13 mouse cellular contexts compared by ENCODE assay signal in genomic region chr2:24311302-24312001, GRCm38 (mm10). TPM values are rescaled to one million over a fixed set of nuclear protein-coding genes. Genes with fewer than 3 reads are reported as not detected.
DNase-seq lines count a peak whose midpoint lies in the region; ATAC-seq and TF ChIP-seq lines count a peak whose summit lies in the region.
"Had no signal": no experiment of that assay in that cellular context is flagged by ENCODE, and none has a peak within 500 bp of the region (broad histone marks: within the 10 kb centered on the region; RNA-seq: fewer than 3 reads in every experiment).

No protein-coding gene starts in this region.

- no peaks in the 10 kb centered on the region for H3K4me1 ChIP-seq in liver, embryonic 15.5 days (replicated peaks)
- H3K4me1 ChIP-seq: embryonic facial prominence, embryonic 12.5 days had no signal

- no peaks in the 10 kb centered on the region for H3K9me3 ChIP-seq in liver, embryonic 15.5 days (replicated peaks)
- H3K9me3 ChIP-seq: embryonic facial prominence, embryonic 12.5 days had no signal

- CTCF ChIA-PET in Patski (lab: Charles Lee), result interaction anchor here (0.7 to 1.2 kb wide), 5 partner anchors 11 to 97 kb away, joined by 3 to 5 read pairs (median 3); no protein-coding TSS in a partner anchor

- H3K9ac ChIP-seq in liver, embryonic 15.5 days, result no peak overlapping the region
- H3K9ac ChIP-seq: embryonic facial prominence, embryonic 12.5 days had no signal

- peak; percentile 84 for ATAC-seq in Patski
- peak; percentile 89 for ATAC-seq in liver, embryonic 15.5 days (ENCODE audit: insufficient read depth)
- no peak for ATAC-seq in activated CD4-positive, CD25-positive, alpha-beta regulatory T cell, adult 4 months

- no peak for TF ChIP-seq CTCF in Patski (IDR thresholded peaks at IDR 0.05)

- no peaks in the 10 kb centered on the region for H3K36me3 ChIP-seq in liver, embryonic 15.5 days (replicated peaks)
- H3K36me3 ChIP-seq: embryonic facial prominence, embryonic 12.5 days had no signal

- POLR2A ChIA-PET in Patski (lab: Charles Lee), result no interaction called here

- H3K27ac ChIP-seq in liver, embryonic 15.5 days (replicated peaks), result peak overlapping the region; percentile 65
- H3K27ac ChIP-seq: embryonic facial prominence, embryonic 12.5 days had no signal

- H3K27me3 ChIP-seq in Patski, result no peaks in the 10 kb centered on the region
- H3K27me3 ChIP-seq in liver, embryonic 15.5 days, result no peaks in the 10 kb centered on the region
- H3K27me3 ChIP-seq: embryonic facial prominence, embryonic 12.5 days had no signal

- H3K4me3 ChIP-seq in liver, embryonic 15.5 days (replicated peaks), result no peak overlapping the region
- H3K4me3 ChIP-seq: embryonic facial prominence, embryonic 12.5 days had no signal

- DNase-seq in B cell, adult 2 months, result peak; percentile 67 to 68
- DNase-seq in Patski (ENCODE audit: low read depth, low spot score), result peak; percentile 79
- DNase-seq in naive thymus-derived CD4-positive, alpha-beta T cell, adult 2 months (ENCODE audit: low read depth), result peak; percentile 22
- no peak for DNase-seq in frontal cortex, postnatal 36 days (ENCODE audit: low spot score in 2 of 2)
- DNase-seq in neural tube, embryonic 10.5 days (ENCODE audit: extremely low spot score, low spot score), result no peak

- in situ Hi-C loops in Patski (cut with MboI; ENCODE audit: low pct_unique_long_range_greater_than_20kb), result loop anchor here (10.0 kb wide), 1 partner anchor 163 kb away; the partner anchor contains the start of gene Pax8

- no peak overlapping the region for H3K4me2 ChIP-seq in liver, embryonic 15.5 days
- H3K4me2 ChIP-seq: embryonic facial prominence, embryonic 12.5 days had no signal

- WGBS in liver, embryonic 15.5 days (ENCODE audit: insufficient replicate concordance), result 35% methylated on average over 6 of the region's 6 CpGs

RNA-seq across cellular contexts. Expression of gene Il1f10, which starts 20.5 kb away (rescaled TPM):
- polyA plus RNA-seq in Patski (2021), result not detected
- not detected in 2 replicates for polyA plus RNA-seq in liver, embryonic 15.5 days (2015; fragmentation: Nextera tagmentation; extraction: Ambion mirVana)
- polyA plus RNA-seq in activated CD4-positive, CD25-positive, alpha-beta regulatory T cell, adult 4 months (2017; shearing (Covaris generic)), result not detected
- polyA plus RNA-seq: embryonic facial prominence, embryonic 12.5 days; heart, embryonic 16.5 days; large intestine, adult 2 months; lung, embryonic 16.5 days; neural tube, embryonic 11.5 days; small intestine, adult 2 months had no signal

RNA-seq across cellular contexts. Expression of gene Il1rn, which starts 25.2 kb away (rescaled TPM):
- polyA plus RNA-seq in Patski (2021), result 8.6 TPM
- 8.2 and 12.0 TPM in 2 replicates for polyA plus RNA-seq in liver, embryonic 15.5 days (2015; fragmentation: Nextera tagmentation; extraction: Ambion mirVana)
- polyA plus RNA-seq in activated CD4-positive, CD25-positive, alpha-beta regulatory T cell, adult 4 months (2017; shearing (Covaris generic)), result under 1 TPM; 0.20 to 0.77 TPM
- polyA plus RNA-seq: embryonic facial prominence, embryonic 12.5 days; neural tube, embryonic 11.5 days had no signal

RNA-seq across cellular contexts. Expression of gene Il1f5, which starts 34.7 kb away (rescaled TPM):
- polyA plus RNA-seq in Patski (2021), result not detected
- polyA plus RNA-seq in liver, embryonic 15.5 days (2015; fragmentation: Nextera tagmentation; extraction: Ambion mirVana), result 0.13 TPM in 1 of 2 replicates, not detected in the other
- not detected for polyA plus RNA-seq in activated CD4-positive, CD25-positive, alpha-beta regulatory T cell, adult 4 months (2017; shearing (Covaris generic))
- polyA plus RNA-seq: embryonic facial prominence, embryonic 12.5 days; heart, embryonic 16.5 days; large intestine, adult 2 months; lung, embryonic 16.5 days; neural tube, embryonic 11.5 days; small intestine, adult 2 months had no signal

RNA-seq across cellular contexts. Expression of gene Psd4, which starts 55.9 kb away (rescaled TPM):
- 0.08 TPM for polyA plus RNA-seq in Patski (2021)
- polyA plus RNA-seq in liver, embryonic 15.5 days (2015; fragmentation: Nextera tagmentation; extraction: Ambion mirVana), result 7.6 and 8.1 TPM in 2 replicates
- 10 to 100 TPM; 65.6 to 75.6 TPM for polyA plus RNA-seq in activated CD4-positive, CD25-positive, alpha-beta regulatory T cell, adult 4 months (2017; shearing (Covaris generic))

Comparison
In these comparisons a context has a peak if more than half of its experiments do, and no peak if none do; other contexts are left out.
1. DNase-seq: peak in B cell, adult 2 months (2 of 2), Patski (single experiment) and naive thymus-derived CD4-positive, alpha-beta T cell, adult 2 months (single experiment); none in frontal cortex, postnatal 36 days (0 of 2) and neural tube, embryonic 10.5 days (single experiment).